Mouse (Mus musculus): ENCODE measurements around the gene Cux2.
"Not testable (repeated sequence)": the region's sequence is repeated elsewhere in the genome, so short reads cannot be mapped to it uniquely, and the experiment has no call there.

Gene Cux2

DNA sequence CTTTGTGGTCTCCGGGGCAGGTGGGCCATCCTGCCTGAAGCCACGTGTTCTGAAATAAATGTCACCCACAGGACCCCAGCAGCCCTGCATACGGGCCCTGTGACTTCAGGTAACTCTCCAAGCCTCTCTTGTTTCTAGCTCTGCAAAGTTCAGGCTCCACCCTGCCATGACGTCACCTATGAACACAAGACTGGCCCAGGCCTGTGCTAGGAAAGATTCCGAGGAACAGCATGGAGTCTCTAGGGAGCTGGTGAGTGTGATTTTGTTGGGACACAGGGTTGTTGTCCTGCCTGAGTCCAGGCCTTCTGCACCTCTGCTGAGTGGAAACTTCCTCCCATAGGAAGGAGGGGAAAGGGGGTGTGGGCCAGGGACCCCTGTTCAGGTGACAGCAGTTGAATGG, 181.9 kb downstream of the Cux2 start:
- no peak for DNase-seq (ENCODE audit: low spot score)

GRCm38 (mm10) chr5:121864330-121864729, 185.6 kb downstream of the Cux2 start:
- no peak for DNase-seq (ENCODE audit: low spot score)

DNA sequence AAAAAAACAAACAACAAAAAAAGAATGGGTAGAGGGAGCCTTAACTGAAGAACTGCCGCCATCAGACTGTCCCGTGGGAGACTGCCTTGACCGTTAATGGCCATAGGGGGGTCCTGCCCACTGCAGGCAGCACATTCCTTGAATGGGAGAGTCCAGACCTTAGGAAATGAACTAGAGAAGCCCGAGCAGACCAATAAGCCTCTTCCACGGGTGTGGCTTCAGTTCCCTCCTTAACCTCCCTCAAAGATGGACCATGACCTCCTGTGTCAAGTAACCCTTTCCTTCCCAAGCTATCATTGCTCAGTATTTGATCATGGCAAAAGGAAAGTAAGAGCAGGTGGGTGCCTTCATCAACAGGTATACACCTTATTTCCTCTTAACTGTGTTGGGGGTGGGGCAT, 187.9 kb downstream of the Cux2 start:
- no peak for DNase-seq (ENCODE audit: low spot score)

DNA sequence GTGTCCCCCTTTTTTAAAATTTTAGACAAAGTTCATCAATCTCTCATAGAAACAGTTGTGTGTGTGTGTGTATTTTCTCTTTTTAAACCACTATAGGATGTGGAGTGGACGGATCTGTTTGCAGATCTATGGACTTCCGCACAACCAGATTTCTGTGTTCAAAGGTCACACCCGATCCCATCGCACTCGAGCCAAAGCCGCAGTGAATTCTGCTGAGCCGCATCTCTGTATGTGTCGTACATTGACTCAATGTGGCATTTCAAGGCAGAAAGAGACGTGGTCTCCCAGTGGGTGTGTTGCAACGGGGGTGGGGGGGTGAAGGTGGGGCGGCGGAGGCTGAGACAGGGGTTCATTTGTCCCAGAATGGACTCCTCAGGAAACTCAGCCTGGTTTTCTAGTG, 191.5 kb downstream of the Cux2 start:
- no peak for DNase-seq (ENCODE audit: low spot score)

DNA sequence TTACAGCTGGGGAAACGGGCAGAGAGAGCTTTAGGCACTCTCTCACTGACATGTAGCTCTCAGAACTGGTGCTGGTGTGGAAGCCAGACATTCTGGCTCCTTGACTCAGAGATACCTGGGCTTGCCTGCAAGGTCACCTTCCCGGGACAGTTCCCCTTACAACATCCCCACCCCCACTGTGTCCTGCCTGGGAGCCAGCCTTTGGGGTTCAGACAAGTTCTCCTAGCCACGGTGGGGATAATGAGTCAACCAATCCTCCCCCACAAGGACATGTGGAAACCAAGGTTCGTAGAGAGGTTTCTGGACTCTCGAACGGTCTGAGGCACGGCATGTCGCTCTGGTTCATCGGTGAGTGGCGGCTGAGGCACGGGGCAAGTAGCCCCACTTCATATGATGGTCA, 193.2 kb downstream of the Cux2 start:
- no peak for DNase-seq (ENCODE audit: low spot score)

DNA sequence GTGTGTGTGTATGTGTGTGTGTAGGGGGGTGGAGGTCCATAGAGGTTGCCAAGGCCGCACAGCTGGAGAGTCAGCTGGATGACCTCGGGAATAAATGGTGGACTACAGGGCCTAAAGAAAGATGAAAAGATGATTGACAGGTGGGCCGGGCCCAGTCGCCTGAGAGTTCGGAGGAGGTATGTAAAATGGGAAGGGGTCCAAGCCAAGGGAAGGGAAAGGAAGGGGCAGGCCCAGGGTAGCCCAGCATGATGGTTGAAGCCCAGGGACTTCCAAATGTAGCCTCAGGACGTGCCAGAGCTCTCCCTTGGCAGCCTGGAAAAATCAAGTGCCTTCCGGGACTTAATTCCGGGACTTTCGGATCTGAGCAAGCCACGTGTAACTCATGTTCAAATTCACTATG, 195.1 kb downstream of the Cux2 start:
- no peak for DNase-seq (ENCODE audit: low spot score)

- DNase-seq (ENCODE audit: low spot score), result no peak
Measured at GRCm38 (mm10) chr5:121853368-121854051, 196.4 kb downstream of the Cux2 start.

GRCm38 (mm10) chr5:121849478-121850349, 200.2 kb downstream of the Cux2 start:
- DNase-seq (ENCODE audit: low spot score), result no peak

DNA sequence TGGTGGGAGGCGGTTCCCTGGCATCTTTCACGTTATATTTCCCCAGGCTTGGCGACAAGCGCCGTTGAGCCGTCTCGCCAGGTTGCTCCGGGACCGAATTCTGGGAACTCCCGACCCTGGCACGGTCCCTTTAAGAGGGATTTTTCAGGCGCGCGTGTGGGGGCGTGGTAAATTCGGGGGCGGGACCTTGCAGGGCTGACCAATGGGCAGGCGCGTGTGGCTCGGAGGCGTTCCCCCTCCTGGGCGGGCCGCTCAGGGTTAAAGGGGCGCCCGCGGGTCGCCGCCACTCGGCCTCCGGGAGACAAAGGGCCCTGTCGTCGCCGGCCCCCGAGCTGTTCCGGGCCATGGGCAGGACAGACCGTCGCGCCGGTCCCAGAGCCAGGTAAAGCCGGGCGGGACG, 201.2 kb downstream of the Cux2 start, which contains the start of gene Pheta1:
Pheta1 (plus strand) TSS at position 242 of the 400 bp plus-strand sequence.
- peak; percentile 79 for DNase-seq (ENCODE audit: low spot score)

DNA sequence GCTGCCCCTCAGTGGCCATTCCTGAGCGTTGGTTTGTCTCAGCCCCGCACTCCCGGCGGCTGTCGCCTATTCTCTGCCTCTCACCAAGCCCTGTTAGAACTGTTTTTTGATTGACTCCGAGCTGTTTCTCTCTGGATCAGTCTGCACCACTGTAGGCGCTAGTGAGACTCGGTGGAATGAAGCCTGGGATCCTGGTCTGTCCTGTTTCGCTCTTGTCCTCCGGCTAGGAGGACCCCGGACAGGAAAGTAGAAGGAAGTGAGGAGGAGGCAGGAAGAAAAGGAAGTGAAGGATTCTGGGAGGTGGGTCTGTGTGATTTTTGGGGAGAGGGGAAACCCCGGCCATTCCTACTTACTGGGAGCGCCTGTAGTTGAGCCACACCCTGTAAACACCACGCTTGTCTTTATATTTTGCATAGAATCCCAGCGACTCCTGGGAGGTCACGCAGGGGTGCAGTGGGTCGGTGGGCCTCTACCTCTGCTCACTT, 201.8 kb downstream of the Cux2 start:
- DNase-seq (ENCODE audit: low spot score), result no peak

DNA sequence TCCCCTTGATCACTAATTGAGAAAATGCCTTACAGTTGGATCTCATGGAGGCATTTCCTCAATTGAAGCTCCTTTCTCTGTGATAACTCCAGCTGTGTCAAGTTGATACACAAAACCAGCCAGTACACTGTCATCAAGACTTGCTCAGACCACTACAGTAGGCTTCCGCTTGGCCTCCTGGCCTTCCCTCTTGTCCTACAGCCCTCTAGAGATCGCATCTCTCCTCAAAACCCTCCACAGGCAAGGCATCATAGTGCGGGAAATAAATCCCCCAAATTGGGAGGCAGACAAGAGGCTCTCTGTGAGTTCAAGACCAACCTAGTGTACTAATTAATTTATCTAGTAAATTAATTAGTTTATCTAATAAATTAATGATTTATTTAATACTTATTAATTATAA, 202.6 kb downstream of the Cux2 start:
- DNase-seq (ENCODE audit: low spot score), result not testable (repeated sequence)

DNA sequence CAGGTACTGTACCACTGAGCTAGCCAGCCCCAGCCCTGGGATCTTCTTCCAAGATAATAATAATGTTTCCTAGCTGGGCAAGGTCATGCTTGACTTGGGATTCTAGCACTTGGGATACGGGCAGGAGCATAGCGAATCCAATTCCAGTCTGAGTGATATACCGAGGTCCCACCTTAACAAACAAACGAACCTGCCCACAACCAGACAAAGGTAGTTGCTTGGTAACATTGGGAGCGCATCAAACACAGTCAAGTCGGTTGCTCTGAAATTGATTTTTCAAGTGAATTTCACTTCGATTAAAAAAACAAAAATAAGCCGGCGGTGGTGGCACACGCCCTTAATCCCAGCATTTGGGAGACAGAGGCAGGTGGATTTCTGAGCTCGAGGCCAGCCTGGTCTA, 203.6 kb downstream of the Cux2 start:
- DNase-seq (ENCODE audit: low spot score), result no peak

DNA sequence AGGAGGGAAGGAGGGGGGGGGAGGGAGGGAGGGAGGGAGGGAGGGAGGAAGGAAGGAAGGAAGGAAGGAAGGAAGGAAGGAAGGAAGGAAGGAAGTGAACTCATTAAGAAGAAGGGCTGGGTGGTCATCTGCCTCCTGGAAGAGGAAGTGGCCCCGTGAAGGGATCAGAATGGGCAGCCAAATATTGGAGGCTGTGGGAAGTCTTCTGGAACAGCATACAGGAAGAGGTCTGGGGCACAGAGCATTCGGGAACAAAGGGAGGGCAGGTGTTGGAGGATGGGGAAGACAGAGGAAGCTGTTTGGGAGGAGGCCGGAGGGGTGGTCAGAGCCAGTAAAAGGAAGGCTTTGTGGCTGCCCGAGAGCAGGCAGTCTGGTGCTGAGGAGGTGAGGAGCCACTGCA, 204.5 kb downstream of the Cux2 start:
- no peak for DNase-seq (ENCODE audit: low spot score)

DNA sequence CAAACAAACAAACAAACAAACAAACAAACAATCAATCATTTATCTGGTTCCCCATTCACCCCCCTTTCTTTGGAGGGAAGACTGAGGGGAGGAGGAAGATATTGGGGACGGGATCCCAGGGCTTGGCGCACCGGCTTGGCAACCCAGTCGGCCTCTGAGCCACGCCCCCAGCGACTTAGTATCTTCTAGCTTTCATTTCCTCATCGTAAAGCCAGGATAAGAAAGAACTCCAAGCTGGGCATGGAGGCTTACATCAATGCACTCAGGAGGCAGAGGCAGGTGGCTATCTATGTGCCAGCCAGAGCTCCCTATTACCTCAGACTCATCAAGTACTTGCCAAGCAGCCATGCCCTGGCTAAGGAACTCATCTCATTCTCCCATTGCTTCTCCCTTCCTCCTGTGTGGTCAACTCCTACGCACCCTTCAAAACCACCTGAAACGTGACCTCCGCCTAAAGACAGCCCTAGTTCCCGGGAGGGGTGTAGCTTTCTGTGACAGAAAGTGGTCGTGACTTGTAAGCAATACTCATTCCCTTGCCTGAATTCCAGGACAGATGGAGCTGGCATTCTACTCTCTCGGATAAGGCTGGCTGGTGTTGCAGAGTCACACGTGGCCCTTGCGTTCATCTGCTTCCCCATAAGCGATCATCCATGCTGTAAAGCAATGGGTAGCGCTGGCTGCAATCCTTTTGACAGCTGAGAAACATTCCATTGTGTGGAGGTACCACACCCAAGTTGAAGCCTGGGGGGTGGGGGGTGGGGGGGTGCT, 206.6 kb downstream of the Cux2 start:
- DNase-seq (ENCODE audit: low spot score), result no peak

- no peak for DNase-seq (ENCODE audit: low spot score)
Measured at GRCm38 (mm10) chr5:121842665-121843118, 207.2 kb downstream of the Cux2 start.

DNA sequence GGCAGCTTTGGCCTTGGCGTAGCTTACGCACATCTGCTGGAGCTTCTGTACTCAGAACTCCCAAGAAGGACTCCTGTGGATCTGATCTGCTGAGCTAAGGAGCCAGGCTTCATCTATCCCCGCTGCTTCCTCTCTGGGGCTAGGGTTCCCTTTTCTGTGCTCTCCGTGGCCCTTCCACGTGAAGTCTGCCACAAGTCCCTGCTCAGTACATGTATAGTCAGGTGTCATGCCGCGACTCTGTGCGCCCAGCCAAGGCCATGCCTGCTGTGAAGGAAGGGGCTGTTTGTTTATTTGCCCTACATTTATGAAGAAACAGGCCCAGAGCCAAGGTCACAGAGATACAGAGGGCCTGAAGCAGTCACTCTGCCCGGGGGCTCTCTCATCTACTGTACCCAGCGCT, 207.9 kb downstream of the Cux2 start:
- DNase-seq (ENCODE audit: low spot score), result no peak

DNA sequence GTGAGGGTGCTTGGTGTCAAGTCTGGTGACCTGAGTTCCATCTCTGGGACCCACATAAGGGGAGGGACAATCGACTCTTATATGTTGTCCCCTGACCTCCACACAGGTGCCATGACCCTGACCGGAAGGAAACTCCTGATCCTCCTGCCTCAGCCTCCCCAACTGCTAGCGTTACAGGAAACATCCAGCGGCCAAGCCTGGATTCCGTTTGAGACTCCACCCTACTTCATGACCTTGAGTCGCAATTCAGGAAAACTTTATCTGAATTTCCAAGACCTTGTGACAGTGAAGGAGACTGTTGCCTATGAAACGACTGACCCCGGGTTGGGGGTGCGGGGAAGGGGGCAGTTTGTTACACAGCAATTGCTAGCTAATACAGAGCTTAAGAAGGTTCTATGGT, 208.4 kb downstream of the Cux2 start:
- DNase-seq (ENCODE audit: low spot score), result no peak

- no peak for DNase-seq (ENCODE audit: low spot score)
Measured at GRCm38 (mm10) chr5:121839128-121839473, 210.8 kb downstream of the Cux2 start.

DNA sequence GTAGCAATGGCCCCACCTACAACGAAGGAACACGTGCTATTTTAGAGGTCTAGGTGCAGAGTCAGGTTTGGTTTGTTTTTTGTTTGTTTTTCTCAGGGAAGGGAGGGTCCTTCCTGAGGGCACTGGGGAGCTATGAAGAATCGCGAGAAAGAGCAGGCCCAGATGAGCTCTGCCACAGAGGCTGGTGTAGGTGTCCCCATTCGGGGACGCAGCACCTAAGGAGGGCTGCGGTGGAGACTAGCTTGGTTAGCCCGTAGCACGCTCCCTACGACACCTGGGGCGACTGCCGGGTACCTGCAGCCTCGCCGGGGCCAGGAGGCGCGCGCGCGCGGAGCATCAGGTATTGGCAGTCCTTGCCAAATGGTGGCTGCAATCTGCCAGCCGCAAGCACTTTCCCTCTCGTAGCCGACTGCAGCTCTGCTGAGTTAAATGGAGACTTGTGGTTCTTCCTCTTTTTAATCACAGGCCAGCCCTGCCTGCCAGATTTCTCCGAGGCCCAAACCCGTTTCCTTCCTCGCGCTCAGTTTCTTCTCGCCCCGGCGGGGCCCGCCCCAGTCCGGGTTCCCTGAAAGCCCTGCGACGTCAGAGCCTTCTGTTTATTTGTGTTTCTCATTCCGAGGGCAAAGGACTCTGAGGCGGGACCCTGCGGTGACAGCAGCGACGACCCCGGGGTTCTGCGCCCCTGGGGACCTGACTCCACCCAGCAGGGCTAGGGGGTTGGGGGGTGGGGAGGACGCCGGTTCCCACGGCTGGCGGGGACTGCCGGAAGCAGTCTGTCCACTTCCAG, 211.4 kb downstream of the Cux2 start:
- DNase-seq (ENCODE audit: low spot score), result no peak

- DNase-seq (ENCODE audit: low spot score), result no peak
Measured at GRCm38 (mm10) chr5:121837441-121838340, 212.2 kb downstream of the Cux2 start, which contains the start of gene Sh2b3. Sh2b3 (minus strand) TSS chr5:121837646.
